Mouse (Mus musculus) intestine, embryonic 15.5 days (tissue): ENCODE data around the gene Rassf2. TPM values are rescaled to one million over a fixed set of nuclear protein-coding genes. Genes with fewer than 3 reads are reported as not detected.

ENCODE experiments used
- ATAC-seq: fragments of 200-750 bp; cut with Nextera tagmentation; 2 replicates; pipeline ENCODE4 v1.8.0; 2017; ENCODE audit warnings: moderate TSS enrichment, moderate library complexity
- H3K27ac ChIP-seq: fragments of 300-500 bp; sonication (generic); 2 replicates; pipeline ENCODE4 v1.5.1; 2015; ENCODE audit warnings: mild to moderate bottlenecking, inconsistent platforms
- H3K27me3 ChIP-seq: fragments of 300-500 bp; sonication (generic); replicated peaks from 2 replicates; pipeline ENCODE4 v1.6.1; 2015; ENCODE audit warnings: inconsistent platforms
- H3K36me3 ChIP-seq: fragments of 300-500 bp; sonication (generic); 2 replicates; pipeline ENCODE4 v1.6.1; 2015; ENCODE audit warnings: inconsistent platforms
- H3K4me1 ChIP-seq: fragments of 300-500 bp; sonication (generic); replicated peaks from 2 replicates; pipeline ENCODE4 v1.6.1; 2015; ENCODE audit warnings: inconsistent platforms
- H3K4me2 ChIP-seq: fragments of 300-500 bp; sonication (generic); replicated peaks from 2 replicates; pipeline ENCODE4 v1.6.1; 2015; ENCODE audit warnings: mild to moderate bottlenecking, inconsistent platforms
- H3K4me3 ChIP-seq: fragments of 300-500 bp; sonication (generic); replicated peaks from 2 replicates; pipeline ENCODE4 v1.5.1; 2015; ENCODE audit warnings: inconsistent platforms
- H3K9ac ChIP-seq: fragments of 300-500 bp; sonication (generic); 2 replicates; pipeline ENCODE4 v1.6.1; 2015; ENCODE audit warnings: inconsistent platforms
- H3K9me3 ChIP-seq: fragments of 300-500 bp; sonication (generic); 2 replicates; pipeline ENCODE4 v1.6.1; 2016; ENCODE audit warnings: inconsistent platforms
- WGBS: fragments of 180-500 bp; shearing (Covaris S2); methylation state at CpG from one replicate; pipeline ENCODE4 v1.1.7; 2015; 5-methylcytosine and 5-hydroxymethylcytosine counted together
- polyA plus RNA-seq: library from polyadenylated mRNA; unstranded; fragments of >200 nt; fragmentation: Nextera tagmentation; extraction: Ambion mirVana; gene quantifications from 2 replicates; pipeline ENCODE4 v1.2.1, GENCODE M21; 2015

Rassf2 gene
- polyA plus RNA-seq, 1 experiment from 2014 or later, result 7.6 TPM

DNA sequence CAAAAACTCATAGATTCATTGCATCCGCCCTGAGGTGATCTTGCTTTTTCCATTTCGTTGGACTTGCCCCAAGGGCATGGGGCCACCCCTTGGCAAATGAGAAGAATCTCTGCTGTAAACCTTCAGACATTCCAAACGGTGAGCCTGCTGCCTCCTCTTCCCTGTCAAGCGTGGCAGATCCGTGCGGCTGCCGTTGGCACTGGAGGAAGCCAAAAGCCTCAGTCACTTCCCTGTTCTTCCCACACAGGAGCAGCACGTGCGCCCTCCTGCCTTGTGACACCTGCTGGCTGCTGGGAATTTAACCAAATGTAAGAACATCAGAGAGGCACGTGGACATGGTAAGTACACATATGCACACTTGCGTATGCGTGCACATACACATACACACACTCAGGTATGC is 34.3 kb downstream of the Rassf2 start:
- no peak overlapping the region for H3K4me2 ChIP-seq
- WGBS, result 85% methylated on average over 12 of the region's 12 CpGs
- no peak overlapping the region for H3K4me3 ChIP-seq
- no peaks in the 10 kb centered on the region for H3K36me3 ChIP-seq
- no peak overlapping the region for H3K27ac ChIP-seq
- H3K9ac ChIP-seq, result no peak overlapping the region
- H3K27me3 ChIP-seq, result no peaks in the 10 kb centered on the region
- no peaks in the 10 kb centered on the region for H3K4me1 ChIP-seq
- H3K9me3 ChIP-seq, result no peaks in the 10 kb centered on the region
- no peak for ATAC-seq

GRCm38 (mm10) chr2:131994971-131995370 is 35.1 kb downstream of the Rassf2 start:
- Histone ChIP-seq H3K4me1 (no peaks in the 10 kb centered on the region), H3K27ac (no peak overlapping the region), H3K4me2 (no peak overlapping the region), H3K9ac (no peak overlapping the region), H3K9me3 (no peaks in the 10 kb centered on the region), H3K36me3 (no peaks in the 10 kb centered on the region), H3K27me3 (no peaks in the 10 kb centered on the region), H3K4me3 (no peak overlapping the region)
- no peak for ATAC-seq
- 89% methylated on average over 6 of the region's 6 CpGs for WGBS

DNA sequence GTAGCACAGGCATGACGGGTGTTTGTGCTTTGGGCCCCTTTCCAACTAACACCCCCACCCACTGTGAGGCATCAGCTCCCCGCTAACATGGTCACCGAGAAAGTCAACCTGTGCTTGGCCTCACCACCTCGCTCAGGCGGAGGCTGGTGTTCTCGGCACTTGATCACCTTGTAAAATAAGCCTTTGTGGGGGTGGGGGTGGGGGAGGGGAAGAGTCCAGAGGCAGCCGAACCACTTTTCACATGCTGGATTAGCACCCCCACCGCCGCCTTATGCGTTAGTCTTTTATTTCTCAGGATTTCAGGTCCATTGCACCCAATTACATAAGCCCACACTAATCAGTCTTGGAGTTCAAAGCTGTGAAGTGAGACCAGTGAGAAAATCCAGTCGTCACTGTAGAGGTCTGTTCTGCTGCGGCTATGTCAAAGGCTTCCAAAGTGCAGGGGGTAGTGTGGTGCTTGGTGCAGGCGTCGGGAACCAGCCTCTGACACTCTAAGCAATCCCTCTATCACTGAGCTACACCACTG is 36.4 kb downstream of the Rassf2 start:
- 36% methylated on average over 14 of the region's 14 CpGs for WGBS
- no peak overlapping the region for H3K9ac ChIP-seq
- no peaks in the 10 kb centered on the region for H3K27me3 ChIP-seq
- H3K4me1 ChIP-seq, result no peaks in the 10 kb centered on the region
- no peaks in the 10 kb centered on the region for H3K9me3 ChIP-seq
- ATAC-seq, result no peak
- no peak overlapping the region for H3K27ac ChIP-seq
- H3K36me3 ChIP-seq, result no peaks in the 10 kb centered on the region
- no peak overlapping the region for H3K4me3 ChIP-seq
- no peak overlapping the region for H3K4me2 ChIP-seq

DNA sequence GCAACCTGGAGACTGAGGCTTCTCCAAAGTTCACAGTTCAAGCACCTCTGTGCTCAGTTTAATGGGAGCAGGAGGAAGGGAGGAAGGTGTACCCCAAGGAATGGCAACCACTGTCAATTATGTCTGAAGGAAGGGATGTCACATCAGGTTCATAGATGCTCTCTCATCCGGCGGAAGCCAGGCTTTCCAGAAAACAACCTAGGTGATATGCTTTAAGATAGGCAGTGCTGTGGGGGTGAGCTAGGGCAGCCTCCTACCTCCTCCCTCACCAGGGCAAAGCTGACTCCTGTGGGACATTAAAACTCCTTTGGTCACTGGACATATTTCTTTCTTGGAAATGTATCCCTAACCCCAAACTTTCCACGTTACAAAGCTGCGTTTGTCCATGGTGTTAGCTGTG is 36.9 kb downstream of the Rassf2 start:
- 76% methylated on average over 4 of the region's 4 CpGs for WGBS
- H3K27me3 ChIP-seq, result no peaks in the 10 kb centered on the region
- H3K9me3 ChIP-seq, result no peaks in the 10 kb centered on the region
- no peak overlapping the region for H3K4me3 ChIP-seq
- no peaks in the 10 kb centered on the region for H3K4me1 ChIP-seq
- no peak overlapping the region for H3K27ac ChIP-seq
- no peak for ATAC-seq
- no peak overlapping the region for H3K9ac ChIP-seq
- no peak overlapping the region for H3K4me2 ChIP-seq
- H3K36me3 ChIP-seq, result no peaks in the 10 kb centered on the region

- 82% methylated on average over 2 of the region's 2 CpGs for WGBS
- Histone ChIP-seq H3K9me3 (no peaks in the 10 kb centered on the region), H3K4me3 (no peak overlapping the region), H3K27ac (no peak overlapping the region), H3K27me3 (no peaks in the 10 kb centered on the region), H3K36me3 (no peaks in the 10 kb centered on the region), H3K9ac (no peak overlapping the region), H3K4me1 (no peaks in the 10 kb centered on the region), H3K4me2 (no peak overlapping the region)
- no peak for ATAC-seq
Measured at GRCm38 (mm10) chr2:131992487-131992886, 37.6 kb downstream of the Rassf2 start.

DNA sequence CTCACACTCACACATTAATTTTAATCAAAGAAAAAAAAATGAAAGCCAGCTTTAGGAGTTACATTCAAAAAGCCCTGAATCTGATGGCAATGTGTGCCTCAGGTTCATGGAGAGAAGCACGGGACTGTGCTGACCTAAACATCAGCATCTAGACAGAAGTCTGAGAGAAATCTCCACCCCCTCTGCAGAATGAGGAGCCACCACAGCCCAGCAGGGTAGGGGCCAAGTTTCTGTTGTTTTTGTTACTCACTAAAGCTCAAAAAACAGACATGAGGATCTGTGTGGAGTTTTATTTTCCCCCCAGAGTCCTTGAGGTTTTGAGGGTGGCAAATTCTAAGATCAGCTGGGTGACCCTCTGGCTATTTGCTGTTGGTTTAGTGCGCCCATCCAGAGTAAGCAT is 41.5 kb downstream of the Rassf2 start:
- no peak overlapping the region for H3K4me2 ChIP-seq
- H3K9me3 ChIP-seq, result no peaks in the 10 kb centered on the region
- WGBS, result 73% methylated on average over 2 of the region's 2 CpGs
- H3K9ac ChIP-seq, result no peak overlapping the region
- H3K36me3 ChIP-seq, result no peaks in the 10 kb centered on the region
- ATAC-seq, result no peak
- no peak overlapping the region for H3K4me3 ChIP-seq
- H3K4me1 ChIP-seq, result no peaks in the 10 kb centered on the region
- no peaks in the 10 kb centered on the region for H3K27me3 ChIP-seq
- no peak overlapping the region for H3K27ac ChIP-seq

GRCm38 (mm10) chr2:131987950-131988349 is 42.1 kb downstream of the Rassf2 start:
- ATAC-seq, result no peak
- no peak overlapping the region for H3K9ac ChIP-seq
- H3K36me3 ChIP-seq, result no peaks in the 10 kb centered on the region
- H3K27ac ChIP-seq, result no peak overlapping the region
- no peak overlapping the region for H3K4me3 ChIP-seq
- H3K4me1 ChIP-seq, result no peaks in the 10 kb centered on the region
- H3K27me3 ChIP-seq, result no peaks in the 10 kb centered on the region
- H3K4me2 ChIP-seq, result no peak overlapping the region
- H3K9me3 ChIP-seq, result no peaks in the 10 kb centered on the region
- WGBS, result 48% methylated on average over 3 of the region's 3 CpGs

DNA sequence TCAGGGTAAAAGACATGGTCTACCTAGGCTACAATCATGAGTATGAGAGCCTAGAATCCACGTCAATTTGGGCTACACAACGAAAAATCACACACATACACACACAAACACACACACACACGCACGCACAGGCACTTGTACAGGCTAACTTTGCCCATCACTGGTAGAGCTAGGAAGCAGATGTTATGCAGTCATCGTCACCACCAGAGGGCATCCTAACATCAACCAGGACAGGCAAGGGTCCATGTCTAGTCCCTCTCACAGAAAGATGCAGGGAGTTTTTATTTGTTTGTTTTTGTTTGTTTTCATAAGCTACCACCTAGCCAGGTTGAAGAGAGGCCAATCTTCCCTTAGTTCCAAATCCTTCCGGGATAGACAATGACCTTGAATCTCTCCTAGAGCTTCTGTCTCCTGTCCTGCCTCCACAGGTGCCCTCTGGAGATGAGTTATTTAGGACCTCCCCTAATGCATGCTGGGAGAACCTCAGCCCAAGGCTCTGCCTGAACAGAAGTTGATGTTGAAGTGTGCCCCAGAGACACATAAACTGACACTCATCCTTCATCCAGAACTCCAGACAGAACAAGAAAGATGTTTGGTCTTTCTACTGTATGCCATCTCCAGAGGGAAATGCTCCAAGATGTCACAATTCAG is 47.4 kb downstream of the Rassf2 start:
- H3K36me3 ChIP-seq, result no peaks in the 10 kb centered on the region
- ATAC-seq, result peak; percentile 72

GRCm38 (mm10) chr2:131980866-131981265 is 49.2 kb downstream of the Rassf2 start:
- WGBS, result 30% methylated on average over 9 of the region's 9 CpGs
- peak; percentile 49 for ATAC-seq
- Histone ChIP-seq H3K9ac (no peak overlapping the region), H3K9me3 (no peaks in the 10 kb centered on the region), H3K4me1 (0 out of 2 replicates have a peak, but pooled peaks cover 4% of the 10 kb centered on the region), H3K36me3 (no peaks in the 10 kb centered on the region), H3K27me3 (no peaks in the 10 kb centered on the region), H3K27ac (no peak overlapping the region), H3K4me3 (no peak overlapping the region), H3K4me2 (no peak overlapping the region)

More for the DNA sequence above, 47.4 kb downstream of the Rassf2 start:
- no peak overlapping the region for H3K9ac ChIP-seq
- H3K4me1 ChIP-seq, result 0 out of 2 replicates have a peak, but pooled peaks cover 4% of the 10 kb centered on the region
- no peaks in the 10 kb centered on the region for H3K27me3 ChIP-seq
- H3K9me3 ChIP-seq, result no peaks in the 10 kb centered on the region
- whole genome bisulfite sequencing, result 15% methylated on average over 6 of the region's 6 CpGs
- no peak overlapping the region for H3K4me2 ChIP-seq
- no peak overlapping the region for H3K4me3 ChIP-seq
- no peak overlapping the region for H3K27ac ChIP-seq

DNA sequence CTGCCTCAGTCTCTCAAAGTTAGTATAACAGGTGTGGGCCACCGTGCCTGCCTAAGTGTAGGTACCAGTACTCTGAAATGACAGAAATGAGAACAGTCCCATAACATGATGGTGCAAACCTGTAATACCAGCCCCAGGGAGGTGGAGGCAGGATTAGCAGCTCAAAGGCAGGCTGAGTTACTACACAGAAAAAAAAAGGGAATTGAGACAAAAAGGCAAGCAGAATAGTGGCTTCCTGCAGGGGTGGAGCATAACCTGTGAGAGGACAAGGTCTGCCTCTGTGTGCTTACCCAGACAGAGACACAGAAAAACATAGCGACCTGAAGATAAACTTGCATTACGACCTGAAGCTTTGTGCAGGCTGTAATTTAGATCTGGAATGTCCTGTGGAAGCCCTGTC is 53.4 kb downstream of the Rassf2 start:
- H3K36me3 ChIP-seq, result no peaks in the 10 kb centered on the region
- no peak overlapping the region for H3K4me2 ChIP-seq
- H3K4me3 ChIP-seq, result no peak overlapping the region
- H3K4me1 ChIP-seq, result 0 out of 2 replicates have a peak, but pooled peaks cover 4% of the 10 kb centered on the region
- H3K9me3 ChIP-seq, result no peaks in the 10 kb centered on the region
- no peak overlapping the region for H3K9ac ChIP-seq
- ATAC-seq, result no peak
- no peak overlapping the region for H3K27ac ChIP-seq
- WGBS, result 64% methylated on average over 3 of the region's 3 CpGs
- H3K27me3 ChIP-seq, result no peaks in the 10 kb centered on the region

- Histone ChIP-seq H3K27me3 (no peaks in the 10 kb centered on the region), H3K36me3 (no peaks in the 10 kb centered on the region), H3K4me3 (no peak overlapping the region), H3K27ac (no peak overlapping the region), H3K4me2 (no peak overlapping the region), H3K9me3 (no peaks in the 10 kb centered on the region), H3K9ac (no peak overlapping the region), H3K4me1 (no peaks in the 10 kb centered on the region)
- no peak for ATAC-seq
- 70% methylated on average over 4 of the region's 4 CpGs for WGBS
Measured at GRCm38 (mm10) chr2:131971098-131971497, 59.0 kb downstream of the Rassf2 start.

DNA sequence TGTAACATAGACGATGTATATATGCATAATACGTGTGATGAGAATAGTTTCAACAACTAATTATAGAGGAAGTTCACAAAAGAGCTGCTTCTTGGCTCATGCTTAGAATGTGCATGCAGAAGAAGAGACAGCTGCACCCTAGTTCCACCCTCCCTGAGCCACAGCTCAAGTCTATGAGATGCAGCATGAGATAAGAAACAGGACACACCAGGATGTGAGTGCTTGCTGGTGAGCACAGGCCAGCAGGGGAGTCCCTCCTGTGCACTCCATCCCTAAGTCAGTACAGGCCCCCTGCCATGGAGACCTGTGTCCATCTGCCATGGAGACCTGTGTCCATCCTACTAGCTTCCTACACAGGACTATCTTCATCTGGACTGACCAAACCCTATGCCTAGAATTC is 59.5 kb downstream of the Rassf2 start:
- H3K27ac ChIP-seq, result no peak overlapping the region
- ATAC-seq, result no peak
- WGBS, result 94% methylated on average over 2 of the region's 2 CpGs

DNA sequence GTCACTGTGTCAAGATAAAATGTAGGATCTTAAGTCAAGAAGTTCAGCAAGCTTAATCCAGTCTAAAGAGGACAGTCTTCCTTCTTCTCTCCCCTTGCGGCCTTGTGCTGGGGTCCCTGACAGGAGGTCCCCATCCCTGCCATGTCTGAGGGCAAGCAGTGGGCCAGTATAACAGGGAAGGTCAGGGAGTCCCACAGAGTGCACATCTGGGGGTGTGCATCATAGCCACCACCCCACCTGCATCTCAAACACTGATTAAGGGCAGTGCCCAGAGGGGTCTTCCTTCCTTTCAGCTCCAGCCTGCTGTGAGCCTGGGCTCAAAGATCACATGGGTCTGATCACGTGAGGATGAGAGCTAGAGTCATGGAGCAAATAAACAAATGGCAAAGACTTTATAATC is 68.4 kb downstream of the Rassf2 start:
- no peak for ATAC-seq
- Histone ChIP-seq H3K36me3 (no peaks in the 10 kb centered on the region), H3K4me2 (no peak overlapping the region), H3K9me3 (no peaks in the 10 kb centered on the region), H3K27ac (no peak overlapping the region), H3K9ac (no peak overlapping the region), H3K4me3 (no peak overlapping the region), H3K27me3 (no peaks in the 10 kb centered on the region), H3K4me1 (no peaks in the 10 kb centered on the region)
- WGBS, result 60% methylated on average over 2 of the region's 2 CpGs

More for the DNA sequence above, 59.5 kb downstream of the Rassf2 start:
- H3K4me2 ChIP-seq, result no peak overlapping the region
- H3K4me3 ChIP-seq, result no peak overlapping the region
- no peaks in the 10 kb centered on the region for H3K36me3 ChIP-seq
- no peaks in the 10 kb centered on the region for H3K27me3 ChIP-seq
- no peaks in the 10 kb centered on the region for H3K4me1 ChIP-seq
- H3K9me3 ChIP-seq, result no peaks in the 10 kb centered on the region
- no peak overlapping the region for H3K9ac ChIP-seq
